Mouse (Mus musculus) megakaryocyte, embryonic 14.5 days (primary cell): ENCODE measurements at regions not wholly inside any gene's neighbourhood (a gene's known extent, or its start where the extent isn't known, plus 50 kb on each side); places are given as distances from the start of the nearest gene placed in this dataset.

Experiments
- FLI1 ChIP-seq: IDR thresholded peaks from 2 replicates; pipeline ENCODE4 v1.6.1; 2012; ENCODE audit warnings: low read length, inconsistent platforms, mixed read lengths
- GATA1 ChIP-seq: IDR thresholded peaks from 3 replicates; pipeline ENCODE4 v1.6.1; 2012; ENCODE audit warnings: mixed read lengths, low read length, inconsistent platforms, borderline replicate concordance

DNA sequence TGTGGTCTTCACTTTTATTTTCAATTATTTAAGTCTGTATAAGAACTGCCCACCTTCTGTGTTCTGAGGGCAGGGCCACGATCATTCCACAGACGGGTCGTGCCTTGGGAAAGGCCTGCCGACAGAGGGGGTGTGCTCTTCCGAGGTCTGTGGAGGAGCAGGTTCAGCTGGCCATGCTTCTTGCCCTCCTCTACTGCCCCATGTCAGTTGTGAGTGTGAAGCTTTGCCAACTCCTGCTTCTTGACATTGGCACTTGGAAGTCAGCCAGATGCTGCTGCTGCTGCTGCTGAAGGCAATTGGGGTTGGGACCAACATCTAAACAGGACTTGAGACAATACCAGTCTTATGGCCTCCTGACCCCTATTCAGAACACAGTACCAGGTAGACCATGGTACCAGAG lies 68.6 kb upstream of the Vstm2b start:
- TF ChIP-seq GATA1: no peak
- TF ChIP-seq FLI1: no peak
